Mouse (Mus musculus) lung, embryonic 16.5 days (tissue): ENCODE measurements around the gene Slc1a1. TPM values are rescaled to one million over a fixed set of nuclear protein-coding genes. Genes with fewer than 3 reads are reported as not detected.

Source experiments
- ATAC-seq: fragments of 200-750 bp; cut with Nextera tagmentation; 2 replicates; pipeline ENCODE4 v1.8.0; 2017; ENCODE audit warnings: low read depth, mild to moderate bottlenecking, moderate library complexity
- H3K27ac ChIP-seq: fragments of 300-500 bp; sonication (generic); 2 replicates; pipeline ENCODE4 v1.5.1; 2014; ENCODE audit warnings: mild to moderate bottlenecking, control low read depth, low read length
- H3K27me3 ChIP-seq: fragments of 300-500 bp; sonication (generic); 2 replicates; pipeline ENCODE4 v1.6.1; 2014; ENCODE audit warnings: low read depth, low read length, mixed read lengths; ENCODE audit not compliant: control insufficient read depth, insufficient read depth
- H3K36me3 ChIP-seq: fragments of 300-500 bp; sonication (generic); 2 replicates; pipeline ENCODE4 v1.6.1; 2014; ENCODE audit warnings: low read length; ENCODE audit not compliant: control insufficient read depth, insufficient read depth
- H3K4me1 ChIP-seq: fragments of 300-500 bp; sonication (generic); replicated peaks from 2 replicates; pipeline ENCODE4 v1.6.1; 2014; ENCODE audit warnings: low read length, mixed read lengths; ENCODE audit not compliant: control insufficient read depth, insufficient read depth
- H3K4me2 ChIP-seq: fragments of 300-500 bp; sonication (generic); 2 replicates; pipeline ENCODE4 v1.6.1; 2014; ENCODE audit warnings: low read depth, low read length, control low read depth
- H3K4me3 ChIP-seq: fragments of 300-500 bp; sonication (generic); 2 replicates; pipeline ENCODE4 v1.5.1; 2014; ENCODE audit warnings: mild to moderate bottlenecking, low read length, control low read depth
- H3K9ac ChIP-seq: fragments of 300-500 bp; sonication (generic); 2 replicates; pipeline ENCODE4 v1.6.1; 2014; ENCODE audit warnings: low read length, control low read depth
- H3K9me3 ChIP-seq: fragments of 300-500 bp; sonication (generic); 2 replicates; pipeline ENCODE4 v1.6.1; 2016; ENCODE audit warnings: low read length; ENCODE audit not compliant: control insufficient read depth
- WGBS: fragments of 180-500 bp; shearing (Covaris S2); extraction: QIAGEN DNeasy Blood & Tissue Kit; methylation state at CpG from one replicate; pipeline ENCODE4 v1.1.7; 2014; 5-methylcytosine and 5-hydroxymethylcytosine counted together
- polyA plus RNA-seq: library from polyadenylated mRNA; unstranded; fragments of >200 nt; fragmentation: Nextera tagmentation; extraction: Ambion mirVana; gene quantifications from 2 replicates; pipeline ENCODE4 v1.2.1, GENCODE M21; 2015

Gene Slc1a1
- polyA plus RNA-seq, 1 experiment from 2014 or later = 4.8 TPM

DNA sequence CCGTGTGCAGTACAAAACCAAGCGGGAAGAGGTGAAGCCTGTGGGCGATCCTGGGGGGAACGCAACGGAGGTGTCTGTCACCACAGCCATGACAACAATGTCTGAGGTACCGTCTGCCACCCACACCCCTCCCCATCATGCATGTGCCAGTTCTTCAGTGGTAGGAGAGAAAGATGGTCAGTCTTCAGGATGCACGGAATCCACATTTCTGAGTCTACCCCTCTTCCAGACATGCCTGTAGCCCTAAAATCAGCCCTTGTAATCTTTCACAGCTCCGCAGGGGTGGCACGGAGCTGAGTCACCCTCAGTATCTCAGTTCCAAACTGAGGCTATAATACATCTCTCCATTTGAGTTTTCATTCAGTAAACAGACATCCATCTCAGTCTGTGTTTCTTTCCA, 62.6 kb downstream of the Slc1a1 start:
- Histone ChIP-seq H3K4me2 (no peak overlapping the region), H3K4me3 (no peak overlapping the region), H3K36me3 (no peaks in the 10 kb centered on the region), H3K4me1 (no peaks in the 10 kb centered on the region), H3K27me3 (no peaks in the 10 kb centered on the region), H3K27ac (no peak overlapping the region), H3K9ac (no peak overlapping the region), H3K9me3 (no peaks in the 10 kb centered on the region)
- no peak for ATAC-seq
- 71% methylated on average over 9 of the region's 9 CpGs for WGBS

DNA sequence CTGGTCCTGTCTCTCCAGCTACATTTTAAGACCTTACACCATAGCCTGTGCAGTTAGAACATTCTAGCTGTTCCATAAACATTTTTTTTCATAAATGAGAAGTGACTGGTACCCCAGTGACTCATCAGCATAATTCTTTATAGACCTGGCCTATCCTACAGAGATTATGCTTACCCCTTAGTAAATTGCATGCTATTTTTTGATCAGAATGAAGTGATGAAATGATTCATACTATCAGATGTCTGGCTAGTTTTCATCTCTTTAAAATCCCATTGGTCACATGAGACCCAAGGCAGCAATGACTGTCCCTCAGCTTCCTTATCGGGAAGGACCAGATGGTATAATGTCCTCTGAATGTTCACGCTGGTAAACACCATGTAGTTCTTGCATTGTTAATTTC, 65.9 kb downstream of the Slc1a1 start:
- Histone ChIP-seq H3K9me3 (no peaks in the 10 kb centered on the region), H3K4me3 (no peak overlapping the region), H3K4me1 (peaks cover 4% of the 10 kb centered on the region; the same call in 1 of the 2 replicates), H3K27me3 (no peaks in the 10 kb centered on the region), H3K36me3 (no peaks in the 10 kb centered on the region), H3K9ac (no peak overlapping the region), H3K4me2 (no peak overlapping the region), H3K27ac (no peak overlapping the region)
- WGBS = 90% methylated on average over 2 of the region's 2 CpGs
- ATAC-seq = no peak

DNA sequence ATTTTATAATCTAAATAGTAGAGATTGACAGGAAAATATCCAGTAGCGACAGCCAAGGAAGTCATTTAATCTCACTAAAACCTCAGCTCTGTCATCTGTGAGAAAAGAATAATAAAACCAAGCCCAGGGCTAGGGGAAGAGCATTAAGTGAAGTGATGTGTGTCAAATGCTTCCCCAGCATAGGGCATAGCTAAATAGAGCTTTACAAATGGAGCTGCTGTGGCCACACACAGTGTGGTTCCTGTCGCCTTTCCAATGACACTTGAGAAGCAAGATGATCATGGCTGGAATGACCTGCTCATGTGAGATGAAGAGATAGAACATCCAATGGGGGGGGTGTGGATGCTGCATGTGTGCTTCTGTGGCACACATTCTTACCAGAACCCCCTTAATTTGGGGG, 67.3 kb downstream of the Slc1a1 start:
- peaks cover 4% of the 10 kb centered on the region; the same call in 1 of the 2 replicates for H3K4me1 ChIP-seq
- no peak for ATAC-seq
- H3K27me3 ChIP-seq = no peaks in the 10 kb centered on the region
- no peak overlapping the region for H3K4me2 ChIP-seq
- no peak overlapping the region for H3K4me3 ChIP-seq
- H3K9me3 ChIP-seq = no peaks in the 10 kb centered on the region
- 80% methylated on average over 2 of the region's 2 CpGs for WGBS
- no peaks in the 10 kb centered on the region for H3K36me3 ChIP-seq
- H3K27ac ChIP-seq = no peak overlapping the region
- H3K9ac ChIP-seq = no peak overlapping the region

GRCm38 (mm10) chr19:28902806-28903205, 68.0 kb downstream of the Slc1a1 start:
- H3K4me3 ChIP-seq = no peak overlapping the region
- no peaks in the 10 kb centered on the region for H3K9me3 ChIP-seq
- H3K27ac ChIP-seq = no peak overlapping the region
- H3K4me1 ChIP-seq = peaks cover 4% of the 10 kb centered on the region; the same call in 1 of the 2 replicates
- WGBS = 77% methylated on average over 4 of the region's 4 CpGs
- no peaks in the 10 kb centered on the region for H3K27me3 ChIP-seq
- no peak overlapping the region for H3K4me2 ChIP-seq
- no peak for ATAC-seq
- no peak overlapping the region for H3K9ac ChIP-seq
- no peaks in the 10 kb centered on the region for H3K36me3 ChIP-seq

- no peaks in the 10 kb centered on the region for H3K36me3 ChIP-seq
- 54% methylated on average over 8 of the region's 8 CpGs for WGBS
- peak; percentile 89 for ATAC-seq
- H3K4me3 ChIP-seq = no peak overlapping the region
- no peaks in the 10 kb centered on the region for H3K27me3 ChIP-seq
- peaks cover 4% of the 10 kb centered on the region; the same call in 1 of the 2 replicates for H3K4me1 ChIP-seq
- H3K4me2 ChIP-seq = no peak overlapping the region
- H3K9me3 ChIP-seq = no peaks in the 10 kb centered on the region
- no peak overlapping the region for H3K27ac ChIP-seq
- no peak overlapping the region for H3K9ac ChIP-seq
Observed at GRCm38 (mm10) chr19:28903536-28904119, 68.8 kb downstream of the Slc1a1 start.

DNA sequence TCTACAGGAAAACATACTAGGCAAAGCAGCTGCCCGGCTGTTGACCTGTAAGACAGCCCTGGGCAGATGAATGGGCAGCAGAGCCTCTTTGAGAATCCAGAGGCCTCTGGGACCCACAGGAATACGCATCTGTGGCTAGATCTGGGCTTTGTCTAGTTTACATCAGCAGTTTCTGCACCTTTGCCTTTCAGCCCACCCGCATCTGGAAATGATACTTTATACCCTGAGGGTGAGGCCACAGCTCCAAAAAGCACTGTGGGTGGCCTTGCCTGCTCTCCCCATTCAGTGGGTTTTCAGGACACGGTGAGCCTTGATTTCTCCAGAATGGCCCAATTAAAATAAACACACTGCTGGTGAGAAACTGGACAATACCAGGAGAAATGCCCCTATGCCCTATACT, 73.3 kb downstream of the Slc1a1 start:
- Histone ChIP-seq H3K9me3 (no peaks in the 10 kb centered on the region), H3K4me2 (no peak overlapping the region), H3K4me3 (no peak overlapping the region), H3K27me3 (no peaks in the 10 kb centered on the region), H3K36me3 (no peaks in the 10 kb centered on the region), H3K27ac (no peak overlapping the region), H3K9ac (no peak overlapping the region), H3K4me1 (peaks cover 6% of the 10 kb centered on the region; the same call in 1 of the 2 replicates)
- WGBS = 69% methylated on average over 4 of the region's 4 CpGs
- no peak for ATAC-seq

DNA sequence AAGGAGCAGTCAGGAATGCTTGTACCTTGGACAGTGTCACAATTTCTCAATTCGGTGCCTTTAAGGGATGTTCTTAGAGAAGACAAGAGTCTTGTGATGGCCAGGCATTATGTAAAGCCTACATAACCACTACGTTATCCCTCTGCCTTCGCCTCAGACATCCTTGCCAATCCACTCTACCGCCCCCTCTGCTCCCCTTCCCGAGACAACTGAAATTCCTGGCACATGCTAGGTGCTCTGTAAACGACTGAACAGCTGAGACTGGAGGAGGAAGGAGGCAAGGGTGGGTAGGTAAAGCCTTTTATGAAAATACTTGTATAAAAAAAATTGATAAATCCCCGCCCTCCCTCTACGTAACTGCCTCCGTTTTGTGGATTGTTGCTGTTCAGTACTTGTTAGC, 73.8 kb downstream of the Slc1a1 start:
- H3K4me2 ChIP-seq = no peak overlapping the region
- H3K9ac ChIP-seq = no peak overlapping the region
- no peak overlapping the region for H3K4me3 ChIP-seq
- whole genome bisulfite sequencing = 49% methylated on average over 9 of the region's 9 CpGs
- no peaks in the 10 kb centered on the region for H3K36me3 ChIP-seq
- no peaks in the 10 kb centered on the region for H3K9me3 ChIP-seq
- ATAC-seq = no peak
- peaks cover 6% of the 10 kb centered on the region; the same call in 1 of the 2 replicates for H3K4me1 ChIP-seq
- no peaks in the 10 kb centered on the region for H3K27me3 ChIP-seq
- no peak overlapping the region for H3K27ac ChIP-seq

DNA sequence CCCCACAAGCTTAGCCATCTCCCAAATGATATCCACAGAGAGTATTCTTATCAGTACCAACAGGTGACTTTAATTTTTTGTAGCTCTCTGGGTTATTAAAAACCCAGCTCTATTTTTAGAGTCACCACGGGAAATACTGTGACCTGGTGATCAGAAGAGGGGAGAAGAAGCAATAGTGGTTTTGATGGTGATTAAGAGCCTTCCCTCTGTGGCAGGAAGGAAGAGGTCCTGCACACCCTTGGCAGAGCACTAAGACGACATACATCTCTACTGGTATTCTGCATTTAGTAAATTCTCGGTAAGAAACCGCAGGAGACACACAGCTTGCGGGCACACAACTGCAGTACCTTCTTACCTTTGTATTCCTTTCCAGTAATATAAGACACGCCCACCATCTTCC, 79.7 kb downstream of the Slc1a1 start:
- WGBS = 68% methylated on average over 6 of the region's 6 CpGs
- Histone ChIP-seq H3K27ac (no peak overlapping the region), H3K4me1 (peaks cover 8% of the 10 kb centered on the region), H3K4me3 (no peak overlapping the region), H3K4me2 (no peak overlapping the region), H3K9ac (no peak overlapping the region), H3K9me3 (no peaks in the 10 kb centered on the region), H3K36me3 (no peaks in the 10 kb centered on the region), H3K27me3 (no peaks in the 10 kb centered on the region)
- no peak for ATAC-seq

- H3K9me3 ChIP-seq = no peaks in the 10 kb centered on the region
- H3K9ac ChIP-seq = no peak overlapping the region
- H3K27ac ChIP-seq = no peak overlapping the region
- H3K4me3 ChIP-seq = no peak overlapping the region
- ATAC-seq = no peak
- 64% methylated on average over 2 of the region's 2 CpGs for WGBS
- H3K27me3 ChIP-seq = no peaks in the 10 kb centered on the region
- H3K4me1 ChIP-seq = peaks cover 8% of the 10 kb centered on the region
- no peaks in the 10 kb centered on the region for H3K36me3 ChIP-seq
- H3K4me2 ChIP-seq = no peak overlapping the region
Observed at GRCm38 (mm10) chr19:28915602-28916250, 80.9 kb downstream of the Slc1a1 start.
